Mouse (Mus musculus): ENCODE measurements around the gene Hist2h2ab. TPM values are rescaled to one million over a fixed set of nuclear protein-coding genes. Genes with fewer than 3 reads are reported as not detected.

Hist2h2ab gene
- polyA plus RNA-seq, 1 experiment: 0.66 TPM

DNA sequence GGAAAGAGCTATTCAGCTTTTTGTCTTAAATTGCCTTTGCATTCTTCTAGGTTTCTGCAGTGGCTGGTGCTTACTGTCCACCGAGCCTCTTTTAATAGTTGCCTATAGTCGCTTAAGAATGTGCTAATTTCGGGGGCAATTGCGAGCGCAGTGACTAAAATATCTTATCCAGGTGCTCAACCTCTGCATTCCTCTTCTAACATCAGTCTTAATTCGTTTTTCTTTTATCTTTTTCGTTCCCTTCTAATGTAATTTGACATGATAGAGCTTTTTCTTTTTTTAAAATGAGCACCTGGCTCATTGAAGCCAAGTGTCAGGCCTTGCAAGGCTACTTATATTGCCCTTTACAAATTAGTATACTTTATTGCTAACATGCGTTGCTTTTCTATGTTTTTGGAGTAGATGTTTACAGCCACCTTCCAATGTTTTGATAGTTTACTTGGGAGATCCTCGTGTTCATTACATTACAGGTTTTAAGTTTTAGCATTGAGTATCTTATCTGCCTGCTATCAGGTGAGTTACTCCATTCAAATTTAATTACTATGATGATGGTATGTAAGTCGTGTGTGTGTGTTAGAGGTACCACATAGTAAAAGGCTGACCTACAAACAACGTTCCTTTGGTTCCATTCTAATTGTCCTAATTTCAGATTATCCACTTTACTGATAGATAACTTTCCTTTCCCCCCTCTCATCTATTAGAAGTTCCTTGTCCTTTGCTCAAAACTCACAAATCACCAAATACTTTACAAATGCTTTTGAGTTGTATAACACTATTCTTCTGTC is 27.9 kb downstream of the Hist2h2ab start:
- WGBS: 49% methylated on average over 11 of the region's 11 CpGs
- H3K36me3 ChIP-seq (ENCODE audit: control insufficient read depth, insufficient read depth, low read length): no peaks in the 10 kb centered on the region
- H3K4me3 ChIP-seq (ENCODE audit: insufficient read depth, low read depth, low read length): no peak overlapping the region
- H3K27ac ChIP-seq (ENCODE audit: insufficient read depth, low read depth, low read length): no peak overlapping the region
- H3K27me3 ChIP-seq (replicated peaks; ENCODE audit: control insufficient read depth, insufficient read depth, low read length): no peaks in the 10 kb centered on the region
- H3K4me1 ChIP-seq (ENCODE audit: control insufficient read depth, insufficient read depth, low read length): peaks cover 8% of the 10 kb centered on the region; the same call in 1 of the 2 replicates
- TF ChIP-seq POLR2A (IDR thresholded peaks at IDR 0.05; ENCODE audit: low read depth, low read length): no peak
- no peak for TF ChIP-seq CTCF (conservative IDR thresholded peaks at IDR 0.05; ENCODE audit: insufficient read depth, insufficient read length, low read depth, low read length)
- DNase-seq: no peak

DNA sequence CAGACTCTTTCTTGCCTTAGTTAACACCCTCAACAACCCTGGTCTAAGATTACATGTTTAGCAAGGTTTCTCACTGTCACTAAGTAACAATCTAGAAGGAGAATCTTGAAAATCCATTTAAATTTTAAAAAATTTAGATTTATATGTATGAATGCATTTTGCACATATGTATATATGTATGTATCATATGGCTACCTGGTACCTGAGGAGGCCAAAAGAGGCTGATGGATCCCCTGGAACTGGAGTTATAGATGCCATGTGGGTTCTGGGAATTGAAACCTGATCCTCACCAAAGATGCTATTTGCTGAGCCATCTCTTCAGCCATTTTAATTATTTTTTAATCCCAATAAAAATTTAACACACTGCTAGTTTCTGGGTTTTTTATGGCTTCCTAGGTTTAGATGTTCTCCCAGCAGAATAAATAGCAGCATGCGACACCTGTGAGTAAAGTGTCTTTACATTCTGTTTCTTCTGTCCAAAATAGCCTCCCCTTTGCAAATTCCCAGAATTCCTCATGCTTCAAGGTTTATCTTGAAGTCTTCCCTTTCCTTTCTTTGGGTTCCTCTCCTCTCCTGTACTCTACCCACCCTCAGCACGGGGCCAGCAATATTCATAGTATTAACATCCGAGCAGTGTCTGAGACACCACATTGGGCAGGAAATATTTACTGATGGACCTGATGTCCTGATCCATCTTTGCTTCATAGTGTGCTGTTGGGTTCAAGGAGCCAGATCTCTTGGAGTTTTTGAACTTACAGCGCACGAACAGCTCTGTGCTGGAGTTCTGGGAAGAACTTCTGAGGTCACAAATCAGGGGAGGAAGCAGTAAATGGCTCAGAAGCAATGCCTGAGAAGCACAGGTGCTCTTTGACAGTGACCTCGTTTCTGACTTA is 28.7 kb downstream of the Hist2h2ab start:
- Histone ChIP-seq H3K36me3 (ENCODE audit: control insufficient read depth, insufficient read depth, low read length) (no peaks in the 10 kb centered on the region), H3K4me3 (ENCODE audit: insufficient read depth, low read depth, low read length) (no peak overlapping the region), H3K27ac (ENCODE audit: insufficient read depth, low read depth, low read length) (no peak overlapping the region), H3K4me1 (ENCODE audit: control insufficient read depth, insufficient read depth, low read length) (peaks cover 8% of the 10 kb centered on the region; the same call in 1 of the 2 replicates), H3K27me3 (replicated peaks; ENCODE audit: control insufficient read depth, insufficient read depth, low read length) (no peaks in the 10 kb centered on the region)
- no peak for TF ChIP-seq POLR2A (IDR thresholded peaks at IDR 0.05; ENCODE audit: low read depth, low read length)
- TF ChIP-seq CTCF (conservative IDR thresholded peaks at IDR 0.05; ENCODE audit: insufficient read depth, insufficient read length, low read depth, low read length): no peak
- WGBS: 66% methylated on average over 6 of the region's 6 CpGs
- DNase-seq: no peak

DNA sequence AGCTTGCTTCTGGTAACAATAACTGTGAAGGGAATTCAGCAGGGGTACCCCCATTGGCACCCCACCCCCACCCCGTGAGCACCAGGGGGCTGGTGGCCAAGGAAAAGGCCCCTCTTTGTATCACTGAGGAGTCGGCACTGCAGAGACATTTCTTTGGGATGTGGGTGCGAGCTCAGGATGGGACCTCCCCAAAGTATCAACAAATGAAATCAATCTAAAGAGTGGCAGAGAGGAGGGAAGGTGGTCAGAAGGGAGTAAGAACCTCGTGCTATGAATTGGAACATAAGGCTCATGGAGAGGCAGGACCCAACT is 29.3 kb downstream of the Hist2h2ab start:
- no peak for TF ChIP-seq POLR2A (IDR thresholded peaks at IDR 0.05; ENCODE audit: low read depth, low read length)
- TF ChIP-seq CTCF (conservative IDR thresholded peaks at IDR 0.05; ENCODE audit: insufficient read depth, insufficient read length, low read depth, low read length): no peak
- H3K27ac ChIP-seq (ENCODE audit: insufficient read depth, low read depth, low read length): no peak overlapping the region
- H3K27me3 ChIP-seq (replicated peaks; ENCODE audit: control insufficient read depth, insufficient read depth, low read length): no peaks in the 10 kb centered on the region
- no peaks in the 10 kb centered on the region for H3K36me3 ChIP-seq (ENCODE audit: control insufficient read depth, insufficient read depth, low read length)
- H3K4me1 ChIP-seq (ENCODE audit: control insufficient read depth, insufficient read depth, low read length): peaks cover 4% of the 10 kb centered on the region; the same call in 1 of the 2 replicates
- H3K4me3 ChIP-seq (ENCODE audit: insufficient read depth, low read depth, low read length): no peak overlapping the region
- no peak for DNase-seq
- 77% methylated on average over 4 of the region's 4 CpGs for WGBS

DNA sequence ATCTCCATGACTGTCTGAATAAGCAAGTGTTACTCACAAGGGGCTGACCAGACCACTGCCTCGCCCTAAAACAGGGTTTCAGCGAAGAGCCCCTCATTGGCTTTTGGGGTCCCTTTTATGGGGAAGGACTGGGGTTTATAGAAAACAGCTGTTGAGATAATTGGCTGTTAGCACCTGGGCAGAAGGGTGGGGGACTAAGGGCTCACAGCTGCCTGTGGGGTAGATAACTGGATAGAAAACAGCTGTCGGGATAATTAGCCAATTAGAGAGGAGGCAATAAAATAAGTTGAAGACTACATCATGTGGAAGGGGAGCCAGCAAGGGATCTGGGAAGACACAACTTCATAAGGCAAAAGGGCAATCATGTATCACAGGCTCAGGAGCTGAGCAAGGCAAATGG is 31.2 kb downstream of the Hist2h2ab start:
- Histone ChIP-seq H3K4me3 (ENCODE audit: insufficient read depth, low read depth, low read length) (no peak overlapping the region), H3K27ac (ENCODE audit: insufficient read depth, low read depth, low read length) (no peak overlapping the region), H3K4me1 (ENCODE audit: control insufficient read depth, insufficient read depth, low read length) (no peaks in the 10 kb centered on the region), H3K36me3 (ENCODE audit: control insufficient read depth, insufficient read depth, low read length) (no peaks in the 10 kb centered on the region), H3K27me3 (replicated peaks; ENCODE audit: control insufficient read depth, insufficient read depth, low read length) (no peaks in the 10 kb centered on the region)
- TF ChIP-seq CTCF (conservative IDR thresholded peaks at IDR 0.05; ENCODE audit: insufficient read depth, insufficient read length, low read depth, low read length): no peak
- TF ChIP-seq POLR2A (IDR thresholded peaks at IDR 0.05; ENCODE audit: low read depth, low read length): no peak
- WGBS: 74% methylated on average over 3 of the region's 3 CpGs
- no peak for DNase-seq

DNA sequence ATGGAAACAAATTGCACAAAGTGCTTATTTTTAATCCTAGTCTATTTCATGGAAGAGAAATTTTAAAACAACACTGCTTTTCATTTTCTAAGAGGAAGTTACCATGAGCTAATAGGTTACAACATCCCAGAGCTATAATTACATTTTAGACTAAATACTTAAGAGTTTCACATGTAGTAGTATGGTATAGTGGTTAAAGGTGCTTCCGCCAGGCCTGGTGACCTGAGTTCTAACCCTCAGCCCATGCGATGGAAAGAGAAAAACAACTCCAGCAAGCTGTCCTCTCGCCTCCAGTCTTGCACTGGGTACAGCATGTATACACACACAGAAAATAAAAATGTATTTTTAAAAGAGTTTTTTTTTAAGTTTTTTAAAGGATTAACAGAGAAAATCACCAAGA is 32.1 kb downstream of the Hist2h2ab start:
- no peaks in the 10 kb centered on the region for H3K27me3 ChIP-seq (replicated peaks; ENCODE audit: control insufficient read depth, insufficient read depth, low read length)
- no peak overlapping the region for H3K4me3 ChIP-seq (ENCODE audit: insufficient read depth, low read depth, low read length)
- DNase-seq: no peak
- no peaks in the 10 kb centered on the region for H3K36me3 ChIP-seq (ENCODE audit: control insufficient read depth, insufficient read depth, low read length)
- no peak overlapping the region for H3K27ac ChIP-seq (ENCODE audit: insufficient read depth, low read depth, low read length)
- WGBS: 87% methylated on average over 3 of the region's 3 CpGs
- no peaks in the 10 kb centered on the region for H3K4me1 ChIP-seq (ENCODE audit: control insufficient read depth, insufficient read depth, low read length)
- TF ChIP-seq CTCF (conservative IDR thresholded peaks at IDR 0.05; ENCODE audit: insufficient read depth, insufficient read length, low read depth, low read length) (no peak), POLR2A (IDR thresholded peaks at IDR 0.05; ENCODE audit: low read depth, low read length) (no peak)

DNA sequence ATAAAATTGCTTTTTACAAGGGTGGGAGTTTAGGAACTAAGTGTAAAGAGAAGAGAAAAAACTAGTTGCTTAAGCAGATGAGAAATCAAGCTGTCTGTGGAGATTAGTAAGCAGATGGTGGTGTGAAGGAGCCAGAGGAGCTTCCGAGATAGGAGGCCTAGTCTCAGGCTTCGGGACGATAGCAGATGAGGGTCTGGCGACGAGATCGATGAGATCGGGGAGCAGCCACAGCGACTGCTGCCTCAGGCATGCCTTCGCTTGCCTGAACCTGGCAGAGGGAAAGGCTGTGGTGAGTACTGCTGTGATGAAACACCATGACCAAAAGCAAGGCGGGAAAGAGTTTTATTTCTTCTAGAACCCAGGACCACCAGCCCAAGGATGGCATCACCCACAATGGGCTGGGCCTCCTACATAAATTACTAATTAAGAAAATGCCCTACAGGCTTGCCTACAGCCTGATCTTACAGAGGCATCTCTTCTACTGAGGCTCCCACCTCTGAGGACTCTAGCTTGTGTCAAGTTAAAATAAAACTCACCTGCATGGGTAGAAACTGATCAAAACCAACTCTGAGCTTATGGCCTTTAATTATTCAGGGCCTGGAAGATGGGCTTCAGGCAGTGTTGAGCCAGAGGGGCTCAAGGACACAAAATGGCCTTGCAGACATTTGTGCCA is 35.2 kb downstream of the Hist2h2ab start:
- H3K4me3 ChIP-seq (ENCODE audit: insufficient read depth, low read depth, low read length): no peak overlapping the region
- H3K27me3 ChIP-seq (replicated peaks; ENCODE audit: control insufficient read depth, insufficient read depth, low read length): no peaks in the 10 kb centered on the region
- WGBS: 82% methylated on average over 10 of the region's 10 CpGs
- H3K27ac ChIP-seq (ENCODE audit: insufficient read depth, low read depth, low read length): no peak overlapping the region
- H3K36me3 ChIP-seq (ENCODE audit: control insufficient read depth, insufficient read depth, low read length): no peaks in the 10 kb centered on the region
- TF ChIP-seq POLR2A (IDR thresholded peaks at IDR 0.05; ENCODE audit: low read depth, low read length) (no peak), CTCF (conservative IDR thresholded peaks at IDR 0.05; ENCODE audit: insufficient read depth, insufficient read length, low read depth, low read length) (no peak)
- H3K4me1 ChIP-seq (ENCODE audit: control insufficient read depth, insufficient read depth, low read length): no peaks in the 10 kb centered on the region
- no peak for DNase-seq
